Mouse (Mus musculus): ENCODE results near the gene Foxp1. TPM values are rescaled to one million over a fixed set of nuclear protein-coding genes. Genes with fewer than 3 reads are reported as not detected.

The Foxp1 gene
- polyA plus RNA-seq, 1 experiment from 2014 or later, result 74.0 TPM

GRCm38 (mm10) chr6:99491979-99492544, 30.5 kb downstream of the Foxp1 start:
- H3K9me3 ChIP-seq, result no peaks in the 10 kb centered on the region
- no peak overlapping the region for H3K4me3 ChIP-seq
- H3K36me3 ChIP-seq, result no peaks in the 10 kb centered on the region
- 85% methylated on average over 6 of the region's 6 CpGs for WGBS
- H3K4me1 ChIP-seq (replicated peaks), result 0 out of 2 replicates have a peak, but pooled peaks cover 3% of the 10 kb centered on the region
- H3K27me3 ChIP-seq, result 0 out of 2 replicates have a peak, but pooled peaks cover 3% of the 10 kb centered on the region
- ATAC-seq (ENCODE audit: low read depth), result no peak
- H3K9ac ChIP-seq, result no peak overlapping the region
- no peak overlapping the region for H3K27ac ChIP-seq (replicated peaks)
- no peak overlapping the region for H3K4me2 ChIP-seq

- no peak overlapping the region for H3K4me3 ChIP-seq
Observed at GRCm38 (mm10) chr6:99491146-99491545, 31.4 kb downstream of the Foxp1 start.

DNA sequence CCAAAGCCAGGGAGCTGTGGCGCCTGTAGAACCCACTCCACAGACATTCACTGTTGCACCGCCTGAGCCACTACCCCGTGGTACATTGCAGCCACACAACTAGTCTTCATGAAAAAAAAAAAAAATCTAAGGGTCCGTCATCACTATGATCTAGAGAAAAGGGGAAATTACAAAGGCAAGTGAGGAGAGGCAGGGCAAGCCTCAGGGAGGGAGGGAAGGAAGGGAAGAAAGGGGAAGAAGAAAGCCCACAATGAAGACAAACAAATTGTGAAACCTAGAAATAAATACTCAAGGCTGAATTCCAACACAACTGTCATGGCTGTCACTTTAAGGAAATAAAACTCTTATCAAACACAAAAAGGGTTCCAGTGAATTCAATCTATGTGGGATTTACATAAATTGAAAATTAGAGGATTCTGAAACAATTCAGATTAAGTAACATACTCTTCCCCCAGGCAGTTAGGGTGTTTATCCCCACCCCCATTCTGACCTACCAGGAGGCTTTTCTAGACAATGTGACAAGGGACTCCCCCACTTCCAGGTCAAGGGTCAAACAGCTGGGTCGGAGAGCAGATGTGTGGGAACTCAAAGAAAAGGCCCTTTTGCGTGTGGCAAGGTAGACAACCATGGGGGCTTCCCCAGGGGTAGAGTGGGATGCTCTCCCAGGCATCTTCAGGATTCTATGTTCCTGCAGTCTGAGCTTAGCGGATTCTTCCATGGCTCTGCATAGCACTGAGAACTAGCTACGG, 32.4 kb downstream of the Foxp1 start:
- H3K9ac ChIP-seq, result no peak overlapping the region
- no peak for ATAC-seq (ENCODE audit: low read depth)
- H3K9me3 ChIP-seq, result no peaks in the 10 kb centered on the region
- no peaks in the 10 kb centered on the region for H3K36me3 ChIP-seq
- 0 out of 2 replicates have a peak, but pooled peaks cover 3% of the 10 kb centered on the region for H3K27me3 ChIP-seq
- H3K27ac ChIP-seq (replicated peaks), result no peak overlapping the region
- H3K4me1 ChIP-seq (replicated peaks), result peaks cover 21% of the 10 kb centered on the region
- no peak overlapping the region for H3K4me2 ChIP-seq
- WGBS, result 81% methylated on average over 8 of the region's 8 CpGs
- H3K4me3 ChIP-seq, result no peak overlapping the region

More at GRCm38 (mm10) chr6:99491146-99491545, 31.4 kb downstream of the Foxp1 start:
- H3K27ac ChIP-seq (replicated peaks), result no peak overlapping the region
- H3K27me3 ChIP-seq, result 0 out of 2 replicates have a peak, but pooled peaks cover 3% of the 10 kb centered on the region
- H3K9ac ChIP-seq, result no peak overlapping the region
- H3K4me2 ChIP-seq, result no peak overlapping the region
- ATAC-seq (ENCODE audit: low read depth), result no peak
- H3K4me1 ChIP-seq (replicated peaks), result peaks cover 11% of the 10 kb centered on the region
- no peaks in the 10 kb centered on the region for H3K9me3 ChIP-seq
- H3K36me3 ChIP-seq, result no peaks in the 10 kb centered on the region
- WGBS, result 88% methylated on average over 3 of the region's 3 CpGs

- no peak overlapping the region for H3K9ac ChIP-seq
- 0 out of 2 replicates have a peak, but pooled peaks cover 3% of the 10 kb centered on the region for H3K27me3 ChIP-seq
- no peak for ATAC-seq (ENCODE audit: low read depth)
- no peak overlapping the region for H3K27ac ChIP-seq (replicated peaks)
- H3K36me3 ChIP-seq, result no peaks in the 10 kb centered on the region
- no peaks in the 10 kb centered on the region for H3K9me3 ChIP-seq
- no peak overlapping the region for H3K4me2 ChIP-seq
- peaks cover 28% of the 10 kb centered on the region for H3K4me1 ChIP-seq (replicated peaks)
- 89% methylated on average over 10 of the region's 10 CpGs for WGBS
- H3K4me3 ChIP-seq, result no peak overlapping the region
Observed at GRCm38 (mm10) chr6:99489423-99489822, 33.1 kb downstream of the Foxp1 start.

DNA sequence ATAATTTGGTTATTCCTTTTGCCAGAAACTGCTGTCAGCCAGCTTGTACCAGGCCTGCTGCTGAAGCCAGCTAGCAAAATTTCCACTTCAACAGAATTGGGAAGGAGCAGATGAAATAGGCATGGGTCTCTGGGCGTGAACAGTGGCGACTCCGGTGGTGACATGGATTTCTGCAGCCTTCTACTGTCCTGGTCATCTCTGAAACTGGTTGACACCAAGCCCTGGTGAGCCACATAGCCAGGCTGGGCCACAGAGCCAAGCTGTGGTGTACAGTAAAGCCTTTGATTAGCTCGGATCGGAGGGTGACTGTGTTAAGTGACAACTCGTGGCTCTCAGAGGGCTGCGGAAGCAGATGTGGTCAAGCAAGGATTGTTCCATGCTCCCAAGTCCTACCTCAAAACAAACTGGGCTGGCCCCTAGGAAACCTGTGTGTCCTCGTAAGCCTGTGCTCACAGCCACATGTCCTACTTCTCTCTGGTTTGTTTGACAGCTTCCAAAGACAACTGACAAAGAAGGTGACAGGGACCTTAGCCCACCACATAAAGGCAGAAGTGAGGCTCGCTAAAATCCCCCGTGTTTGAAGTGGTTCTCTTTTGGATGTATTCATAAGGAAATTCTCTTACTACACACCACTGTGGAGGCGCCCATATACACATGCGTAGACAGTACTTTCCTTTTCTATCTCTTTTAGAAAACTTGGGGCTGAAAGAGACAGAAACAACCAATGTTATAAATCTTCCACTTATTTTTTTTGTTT, 36.5 kb downstream of the Foxp1 start:
- H3K36me3 ChIP-seq, result no peaks in the 10 kb centered on the region
- ATAC-seq (ENCODE audit: low read depth), result peak; percentile 49
- peak overlapping the region; percentile 87 for H3K27ac ChIP-seq (replicated peaks)
- 56% methylated on average over 12 of the region's 12 CpGs for WGBS
- no peaks in the 10 kb centered on the region for H3K9me3 ChIP-seq
- H3K4me1 ChIP-seq (replicated peaks), result peaks cover 47% of the 10 kb centered on the region
- H3K4me2 ChIP-seq, result peak overlapping the region; percentile 57
- no peak overlapping the region for H3K4me3 ChIP-seq
- no peak overlapping the region for H3K9ac ChIP-seq
- H3K27me3 ChIP-seq, result peaks cover 12% of the 10 kb centered on the region; the same call in 1 of the 2 replicates

DNA sequence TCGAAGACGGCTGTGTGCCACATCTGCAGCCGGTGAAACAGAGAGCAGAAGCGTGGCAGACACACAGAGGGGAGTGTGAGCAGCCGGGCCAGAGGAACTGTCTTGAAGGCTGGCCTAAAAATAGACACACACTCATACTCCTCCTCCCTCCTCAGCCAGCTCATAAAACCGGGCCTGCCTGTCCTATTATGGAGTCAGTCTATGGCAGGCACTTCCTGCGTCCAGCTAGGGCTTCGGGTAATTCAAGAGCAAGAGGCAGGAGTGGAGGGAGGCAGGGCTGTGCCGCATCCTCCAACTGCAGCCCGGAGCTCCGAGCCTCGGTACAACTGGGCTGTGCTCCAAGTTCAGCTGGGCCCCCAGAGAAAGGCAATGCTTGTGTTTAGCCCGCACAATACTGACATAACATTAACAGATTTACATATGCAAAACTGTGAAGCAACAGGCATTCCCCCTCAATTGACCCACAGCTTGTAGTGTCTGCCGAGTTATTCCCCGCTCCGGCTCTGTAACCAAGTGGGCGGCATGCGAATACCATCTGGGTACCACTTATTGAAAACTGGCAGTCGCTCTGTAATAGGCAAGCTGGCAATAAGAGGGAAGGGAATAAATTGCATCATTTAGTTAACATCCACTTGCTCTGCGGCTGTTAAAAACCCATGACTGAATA, 37.2 kb downstream of the Foxp1 start:
- Histone ChIP-seq H3K9ac (peak overlapping the region; percentile 58), H3K27me3 (peaks cover 12% of the 10 kb centered on the region; the same call in 1 of the 2 replicates)

GRCm38 (mm10) chr6:99484884-99485216, 37.7 kb downstream of the Foxp1 start:
- Histone ChIP-seq H3K4me2 (peak overlapping the region; percentile 57), H3K36me3 (no peaks in the 10 kb centered on the region), H3K9me3 (no peaks in the 10 kb centered on the region), H3K4me1 (replicated peaks) (peaks cover 47% of the 10 kb centered on the region), H3K9ac (peak overlapping the region; percentile 58), H3K27me3 (peaks cover 12% of the 10 kb centered on the region; the same call in 1 of the 2 replicates), H3K4me3 (peak overlapping the region; percentile 21), H3K27ac (replicated peaks) (peak overlapping the region; percentile 87)
- 4% methylated on average over 8 of the region's 8 CpGs for WGBS
- no peak for ATAC-seq (ENCODE audit: low read depth)

More for the DNA sequence above, 37.2 kb downstream of the Foxp1 start:
- peak overlapping the region; percentile 57 for H3K4me2 ChIP-seq
- peak overlapping the region; percentile 87 for H3K27ac ChIP-seq (replicated peaks)
- peak overlapping the region; percentile 21 for H3K4me3 ChIP-seq
- 5% methylated on average over 20 of the region's 20 CpGs for WGBS
- H3K9me3 ChIP-seq, result no peaks in the 10 kb centered on the region
- peak; percentile 94 for ATAC-seq (ENCODE audit: low read depth)
- H3K4me1 ChIP-seq (replicated peaks), result peaks cover 47% of the 10 kb centered on the region
- no peaks in the 10 kb centered on the region for H3K36me3 ChIP-seq

DNA sequence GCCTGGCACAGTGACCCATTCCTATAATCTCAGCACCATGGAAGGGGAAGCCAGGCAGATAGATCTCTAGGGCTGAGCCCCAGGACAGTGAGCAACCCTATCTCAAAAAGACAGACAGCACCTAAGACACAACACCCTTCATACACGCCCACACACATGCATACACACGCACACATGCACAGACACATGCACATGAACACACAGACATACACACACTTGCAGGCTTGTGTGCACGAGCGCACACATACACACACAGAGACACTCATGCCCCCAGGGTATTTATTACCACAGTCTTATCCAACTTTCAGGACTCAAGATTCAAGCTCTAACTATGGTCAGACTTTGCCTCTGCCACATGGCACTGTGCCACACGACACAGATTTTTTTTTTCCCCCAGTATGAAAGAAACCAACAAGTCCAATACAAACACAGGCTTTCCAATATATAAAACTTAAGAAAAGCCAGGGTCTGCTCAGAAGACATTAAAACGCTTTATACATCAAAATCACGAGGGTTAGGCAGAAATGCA, 38.3 kb downstream of the Foxp1 start:
- ATAC-seq (ENCODE audit: low read depth), result no peak
- Histone ChIP-seq H3K4me1 (replicated peaks) (peaks cover 47% of the 10 kb centered on the region), H3K4me3 (no peak overlapping the region), H3K4me2 (peak overlapping the region; percentile 57; the same call in 1 of the 2 replicates), H3K9ac (no peak overlapping the region), H3K9me3 (no peaks in the 10 kb centered on the region), H3K27ac (replicated peaks) (no peak overlapping the region), H3K36me3 (no peaks in the 10 kb centered on the region), H3K27me3 (peaks cover 12% of the 10 kb centered on the region; the same call in 1 of the 2 replicates)
- 65% methylated on average over 7 of the region's 7 CpGs for WGBS

DNA sequence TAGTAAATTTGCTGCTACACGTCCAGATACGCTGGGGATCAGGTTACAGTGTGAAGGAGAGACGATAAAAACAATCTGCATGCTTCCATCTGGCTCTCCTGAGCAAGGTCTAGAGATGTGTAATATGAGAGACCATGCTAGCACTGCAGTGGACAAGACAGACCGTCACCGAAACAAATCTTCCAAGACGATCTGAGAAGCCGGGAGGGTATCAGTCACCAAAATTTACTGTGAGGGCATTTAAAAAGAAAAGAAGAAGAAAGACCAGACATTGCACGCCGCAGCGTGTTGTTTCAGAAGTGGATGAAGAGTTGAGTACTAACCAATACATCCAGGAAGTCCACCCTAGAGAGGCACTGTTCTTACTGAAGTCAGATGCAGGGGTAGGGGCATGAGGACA, 39.0 kb downstream of the Foxp1 start:
- no peak for ATAC-seq (ENCODE audit: low read depth)
- Histone ChIP-seq H3K4me2 (no peak overlapping the region), H3K36me3 (no peaks in the 10 kb centered on the region), H3K27me3 (peaks cover 11% of the 10 kb centered on the region; the same call in 1 of the 2 replicates), H3K9ac (no peak overlapping the region), H3K4me3 (no peak overlapping the region), H3K4me1 (replicated peaks) (peaks cover 47% of the 10 kb centered on the region), H3K27ac (replicated peaks) (no peak overlapping the region), H3K9me3 (no peaks in the 10 kb centered on the region)
- WGBS, result 63% methylated on average over 10 of the region's 10 CpGs

- H3K36me3 ChIP-seq, result no peaks in the 10 kb centered on the region
- no peak overlapping the region for H3K4me2 ChIP-seq
- no peak overlapping the region for H3K4me3 ChIP-seq
- WGBS, result 49% methylated on average over 7 of the region's 7 CpGs
- H3K27me3 ChIP-seq, result peaks cover 8% of the 10 kb centered on the region; the same call in 1 of the 2 replicates
- no peak for ATAC-seq (ENCODE audit: low read depth)
- no peak overlapping the region for H3K27ac ChIP-seq (replicated peaks)
- H3K4me1 ChIP-seq (replicated peaks), result peaks cover 44% of the 10 kb centered on the region
- H3K9me3 ChIP-seq, result no peaks in the 10 kb centered on the region
- H3K9ac ChIP-seq, result no peak overlapping the region
Observed at GRCm38 (mm10) chr6:99481568-99481967, 41.0 kb downstream of the Foxp1 start.

DNA sequence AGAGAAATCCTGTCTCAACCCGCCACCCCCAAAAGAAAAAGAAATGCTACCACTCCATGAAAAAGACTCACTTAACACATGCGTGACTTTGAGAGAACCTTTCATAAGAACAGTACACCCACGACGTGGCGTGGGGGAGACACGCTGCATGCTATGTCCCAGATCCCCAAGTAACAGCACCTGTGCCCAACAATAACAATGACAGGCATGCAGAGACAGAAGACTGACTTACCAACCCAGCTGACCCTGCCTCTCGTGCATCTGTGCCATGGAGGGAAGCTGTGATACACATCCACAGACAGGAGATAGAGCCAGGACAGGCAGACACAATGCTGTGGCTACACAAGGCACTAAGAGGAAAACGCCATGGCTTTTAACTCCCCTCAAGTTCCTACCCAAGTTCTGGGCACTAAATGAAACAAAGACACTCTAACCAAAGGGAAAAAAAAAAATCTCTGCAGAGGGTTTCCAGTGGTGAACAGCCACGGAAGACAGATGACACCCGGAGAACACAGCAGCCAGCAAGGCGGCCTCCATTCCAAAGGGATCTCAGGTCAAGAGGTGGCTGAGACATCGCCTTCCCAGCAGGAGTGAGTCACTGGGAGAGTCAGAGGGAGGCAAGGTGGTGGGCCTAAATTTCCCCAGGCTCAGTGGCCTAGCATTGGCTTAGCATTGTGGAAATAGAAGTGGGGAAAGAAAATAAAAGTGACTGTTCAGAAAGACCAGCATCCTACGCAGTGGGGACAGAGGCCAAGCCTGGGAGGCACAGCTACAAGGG, 43.5 kb downstream of the Foxp1 start:
- Histone ChIP-seq H3K27ac (replicated peaks) (no peak overlapping the region), H3K27me3 (peaks cover 8% of the 10 kb centered on the region; the same call in 1 of the 2 replicates), H3K9me3 (no peaks in the 10 kb centered on the region), H3K4me3 (no peak overlapping the region), H3K4me2 (no peak overlapping the region), H3K36me3 (no peaks in the 10 kb centered on the region), H3K9ac (no peak overlapping the region), H3K4me1 (replicated peaks) (peaks cover 19% of the 10 kb centered on the region)
- ATAC-seq (ENCODE audit: low read depth), result no peak
- 79% methylated on average over 13 of the region's 13 CpGs for WGBS

All from neural tube, embryonic 13.5 days (tissue).